Mouse (Mus musculus): ENCODE data around the gene Zhx3.

DNA sequence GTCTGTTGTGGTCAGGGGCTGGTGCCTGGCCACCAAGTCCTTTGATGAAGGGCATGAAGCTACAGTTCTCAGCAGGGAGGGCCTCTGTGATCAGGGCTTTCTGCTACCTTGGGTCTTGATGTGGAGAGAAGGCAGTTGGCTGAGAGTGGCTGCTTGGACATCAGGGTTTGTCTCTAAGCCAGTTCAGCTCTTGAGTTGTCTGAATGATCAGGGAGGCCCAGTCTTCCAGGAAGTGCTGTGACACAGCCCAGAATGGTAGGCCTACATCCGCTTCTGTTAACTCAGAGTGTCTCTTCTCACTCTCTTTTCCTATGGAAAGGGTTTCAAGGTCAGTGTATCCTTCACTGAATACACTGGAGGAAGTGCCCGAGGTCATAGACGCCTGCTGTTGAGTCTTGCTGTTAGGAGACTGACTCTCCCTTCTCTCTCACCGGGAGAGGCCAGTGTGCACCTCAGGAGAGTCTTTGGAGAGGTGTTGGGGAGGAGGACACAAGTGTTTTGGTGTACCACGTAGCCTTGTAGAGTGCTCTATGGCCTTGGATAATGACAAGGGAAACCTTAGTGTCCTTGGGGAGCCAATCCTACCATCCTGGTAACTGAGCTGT lies 137.0 kb downstream of the Zhx3 start:
- TF ChIP-seq POLR2A (IDR thresholded peaks at IDR 0.05; ENCODE audit: insufficient read depth, low read depth, low read length) (no peak), CTCF (IDR thresholded peaks at IDR 0.05) (no peak), EP300 (IDR thresholded peaks at IDR 0.05; ENCODE audit: insufficient read depth, low read depth, low read length) (no peak)
